Mouse (Mus musculus): ENCODE results near the gene Lnp1.

- TF ChIP-seq GATA1 (IDR thresholded peaks at IDR 0.05; ENCODE audit: borderline replicate concordance, low read length) (no peak), FLI1 (IDR thresholded peaks at IDR 0.05; ENCODE audit: low read length) (no peak)
Measured at GRCm38 (mm10) chr16:56974646-56975045, 46.8 kb upstream of the Lnp1 start.
